Mouse (Mus musculus) MEL (cell line): ENCODE measurements around the gene Bst2. TPM values are rescaled to one million over a fixed set of nuclear protein-coding genes. Genes with fewer than 3 reads are reported as not detected.

ENCODE experiments used
- DNase-seq: peaks from one replicate; pipeline ENCODE4 v3.0.0; 2011; ENCODE audit warnings: low read depth, low spot score
- H3K27ac ChIP-seq: 2 replicates; pipeline ENCODE4 v1.5.1; 2012; ENCODE audit warnings: low read depth, mild to moderate bottlenecking, control low read depth, low read length, moderate library complexity; ENCODE audit not compliant: control insufficient read depth
- H3K27me3 ChIP-seq, 2 experiments: fragments of 150-350 bp in 1 of 2; sonication (generic) in 1 of 2; 2 replicates each; pipeline ENCODE4 v1.6.1; 2012; ENCODE audit warnings: low read length in 2 of 2, mild to moderate bottlenecking in 2 of 2, improper control_type of control experiment in 1 of 2, moderate library complexity in 1 of 2; ENCODE audit not compliant: insufficient read depth in 2 of 2, control insufficient read depth in 1 of 2
- H3K36me3 ChIP-seq, 2 experiments: 2 replicates each; pipeline ENCODE4 v1.6.1; 2012 to 2014; ENCODE audit warnings: low read length in 2 of 2, improper control_type of control experiment in 1 of 2, inconsistent platforms in 1 of 2, mild to moderate bottlenecking in 1 of 2; ENCODE audit not compliant: insufficient read depth in 2 of 2, control insufficient read depth in 1 of 2
- H3K4me1 ChIP-seq, 2 experiments: fragments of 150-350 bp in 1 of 2; sonication (generic) in 1 of 2; 2 replicates each; pipeline ENCODE4 v1.6.1; 2012; ENCODE audit warnings: low read length in 2 of 2, improper control_type of control experiment in 1 of 2, mild to moderate bottlenecking in 1 of 2; ENCODE audit not compliant: insufficient read depth in 2 of 2, control insufficient read depth in 1 of 2
- H3K4me3 ChIP-seq, 2 experiments: fragments of 150-350 bp in 1 of 2; sonication (generic) in 1 of 2; 2 replicates each; pipeline ENCODE4 v1.5.1; 2012; ENCODE audit warnings: low read depth in 2 of 2, low read length in 2 of 2, mild to moderate bottlenecking in 2 of 2, moderate library complexity in 2 of 2, control low read depth in 1 of 2, improper control_type of control experiment in 1 of 2; ENCODE audit not compliant: control insufficient read depth in 1 of 2, insufficient read depth in 1 of 2
- H3K79me2 ChIP-seq: 2 replicates; pipeline ENCODE4 v1.6.1; 2012; ENCODE audit warnings: mild to moderate bottlenecking, low read length, moderate library complexity; ENCODE audit not compliant: control insufficient read depth, poor library complexity, insufficient read depth
- H3K9ac ChIP-seq: 2 replicates; pipeline ENCODE4 v1.6.1; 2012; ENCODE audit warnings: low read depth, mild to moderate bottlenecking, control low read depth, low read length, moderate library complexity; ENCODE audit not compliant: control insufficient read depth, poor library complexity, severe bottlenecking
- H3K9me3 ChIP-seq: fragments of 150-350 bp; sonication (generic); replicated peaks from 2 replicates; pipeline ENCODE4 v1.6.1; 2012; ENCODE audit warnings: mild to moderate bottlenecking, low read length, improper control_type of control experiment, moderate library complexity; ENCODE audit not compliant: insufficient read depth
- CTCF ChIP-seq, 3 experiments: IDR thresholded peaks in 2 of 3; conservative IDR thresholded peaks in 1 of 3; 2 replicates each; pipeline ENCODE4 v1.5.1; 2011 to 2012; ENCODE audit warnings: low read length in 3 of 3, low read depth in 2 of 3, mild to moderate bottlenecking in 2 of 3, improper control_type of control experiment in 1 of 3, inconsistent platforms in 1 of 3, mixed read lengths in 1 of 3, moderate library complexity in 1 of 3; ENCODE audit not compliant: control insufficient read depth in 1 of 3, insufficient read depth in 1 of 3, poor library complexity in 1 of 3, severe bottlenecking in 1 of 3
- EP300 ChIP-seq, 2 experiments: IDR thresholded peaks; 2 replicates each; pipeline ENCODE4 v1.6.1; 2011; ENCODE audit warnings: improper control_type of control experiment in 2 of 2, low read length in 2 of 2, low read depth in 1 of 2, mild to moderate bottlenecking in 1 of 2
- HCFC1 ChIP-seq: IDR thresholded peaks from 2 replicates; pipeline ENCODE4 v1.6.1; 2012; ENCODE audit warnings: low read depth, mild to moderate bottlenecking, inconsistent platforms, low read length, improper control_type of control experiment, moderate library complexity
- MAX ChIP-seq: IDR thresholded peaks from 2 replicates; pipeline ENCODE4 v1.6.1; 2011; ENCODE audit warnings: low read length, improper control_type of control experiment
- MAZ ChIP-seq: IDR thresholded peaks from 2 replicates; pipeline ENCODE4 v1.6.1; 2012; ENCODE audit warnings: low read depth, mild to moderate bottlenecking, inconsistent platforms, low read length, improper control_type of control experiment
- MXI1 ChIP-seq: IDR thresholded peaks from 2 replicates; pipeline ENCODE4 v1.6.1; 2011; ENCODE audit warnings: mild to moderate bottlenecking, low read depth, low read length, improper control_type of control experiment
- NELFE ChIP-seq: IDR thresholded peaks from 2 replicates; pipeline ENCODE4 v1.6.1; 2011; ENCODE audit warnings: low read depth, low read length, improper control_type of control experiment
- NRF1 ChIP-seq: IDR thresholded peaks from 2 replicates; pipeline ENCODE4 v1.6.1; 2014; ENCODE audit warnings: low read depth, mild to moderate bottlenecking, inconsistent platforms, low read length, improper control_type of control experiment, moderate library complexity; ENCODE audit not compliant: poor library complexity, insufficient read depth, severe bottlenecking
- POLR2A ChIP-seq, 2 experiments: IDR thresholded peaks; 2 replicates each; pipeline ENCODE4 v1.6.1; 2011 to 2012; ENCODE audit warnings: low read length in 2 of 2, mild to moderate bottlenecking in 2 of 2, control low read depth in 1 of 2, improper control_type of control experiment in 1 of 2, low read depth in 1 of 2, moderate library complexity in 1 of 2; ENCODE audit not compliant: control insufficient read depth in 1 of 2, insufficient read depth in 1 of 2, poor library complexity in 1 of 2
- RCOR1 ChIP-seq: IDR thresholded peaks from 2 replicates; pipeline ENCODE4 v1.6.1; 2012; ENCODE audit warnings: low read depth, mild to moderate bottlenecking, inconsistent platforms, low read length, improper control_type of control experiment
- SIN3A ChIP-seq: IDR thresholded peaks from 2 replicates; pipeline ENCODE4 v1.6.1; 2012; ENCODE audit warnings: low read length, improper control_type of control experiment, inconsistent platforms
- TBP ChIP-seq: IDR thresholded peaks from 2 replicates; pipeline ENCODE4 v1.8.0; 2011; ENCODE audit warnings: low read depth, low read length, improper control_type of control experiment
- UBTF ChIP-seq: IDR thresholded peaks from 2 replicates; pipeline ENCODE4 v1.6.1; 2012; ENCODE audit warnings: low read depth, mild to moderate bottlenecking, inconsistent platforms, low read length, improper control_type of control experiment, moderate library complexity, borderline replicate concordance; ENCODE audit not compliant: insufficient read depth
- ZMIZ1 ChIP-seq: IDR thresholded peaks from 2 replicates; pipeline ENCODE4 v1.6.1; 2012; ENCODE audit warnings: low read depth, mild to moderate bottlenecking, inconsistent platforms, low read length, improper control_type of control experiment, moderate library complexity
- ZNF384 ChIP-seq: IDR thresholded peaks from 2 replicates; pipeline ENCODE4 v1.6.1; 2012; ENCODE audit warnings: low read depth, mild to moderate bottlenecking, inconsistent platforms, low read length, improper control_type of control experiment
- polyA plus RNA-seq, 2 experiments: library from polyadenylated mRNA; stranded (reverse) in 1 of 2; unstranded in 1 of 2; fragments of >175 nt in 1 of 2; fragments of >200 nt in 1 of 2; gene quantifications; 2 replicates each; pipeline versions ENCODE4 v1.2.1 to v1.2.4; 2012; ENCODE audit warnings: low replicate concordance in 2 of 2, low read depth in 1 of 2; ENCODE audit not compliant: insufficient read length in 2 of 2, insufficient read depth in 1 of 2, missing spikeins in 1 of 2
- total RNA-seq: library from RNA; depleted of rRNA; stranded (reverse); fragments of 300-350 nt; gene quantifications from 2 replicates; pipeline ENCODE4 v1.2.3, GENCODE M21; 2012

Gene Bst2
- total and polyA plus RNA-seq, 3 experiments: 49.9 to 125 TPM; not detected in 1

DNA sequence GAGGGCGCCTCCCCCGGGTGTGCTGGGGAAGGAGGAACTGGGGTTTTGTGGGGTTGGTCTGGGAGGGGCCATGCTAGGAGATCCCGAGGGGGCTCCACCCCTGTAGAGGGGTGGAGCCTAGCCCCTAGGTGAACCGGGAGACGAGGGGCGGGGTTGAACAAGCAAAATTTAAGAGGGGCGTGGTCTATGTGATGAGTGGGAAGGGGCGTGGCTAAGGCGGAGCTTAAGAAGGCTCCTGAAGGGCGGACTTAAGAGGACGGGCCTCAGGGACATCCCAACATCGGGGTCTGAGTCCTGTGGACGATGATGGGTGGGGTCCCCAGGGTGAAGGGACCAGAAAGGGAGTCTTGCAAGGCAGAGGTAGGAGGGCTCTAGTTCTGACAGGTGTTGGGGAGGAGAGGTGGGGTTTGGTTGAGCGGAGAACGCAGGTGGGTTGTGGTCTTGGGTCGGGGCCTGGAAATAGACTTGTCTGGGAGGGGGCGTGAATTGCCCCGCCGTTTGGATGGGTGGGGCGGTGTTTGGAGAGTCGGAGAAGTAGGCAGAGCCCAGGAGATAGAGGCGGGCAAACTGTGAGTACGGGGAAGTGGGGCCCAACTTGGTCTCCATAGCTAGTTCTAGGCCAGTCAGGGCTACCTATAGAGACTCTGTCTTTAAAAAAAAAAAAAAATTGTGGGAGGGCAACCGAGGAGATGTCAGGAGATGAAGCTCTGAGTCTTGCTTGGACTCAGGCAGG, 21.9 kb upstream of the Bst2 start:
- H3K79me2 ChIP-seq: no peaks in the 10 kb centered on the region
- peak; percentile 98 for DNase-seq
- no peaks in the 10 kb centered on the region for H3K9me3 ChIP-seq
- H3K27ac ChIP-seq: no peak overlapping the region
- H3K36me3 ChIP-seq: peaks cover 0 to 14% of the 10 kb centered on the region in 2 experiments; a peak in 2 of 4 replicates
- H3K4me3 ChIP-seq: peak overlapping the region; percentile 74 to 97
- peak; percentile 23 for TF ChIP-seq TBP
- peak; percentile 66 for TF ChIP-seq MAZ
- peak in 2 of 3 experiments; percentile 43 to 50; a peak in 3 of 6 replicates for TF ChIP-seq CTCF (IDR thresholded peaks at IDR 0.05 in 2 of 3, conservative IDR thresholded peaks at IDR 0.05 in 1 of 3; ENCODE audit: control insufficient read depth in 1 of 3, insufficient read depth in 1 of 3, low read depth in 2 of 3, low read length in 3 of 3, poor library complexity in 1 of 3, severe bottlenecking in 1 of 3)
- no peak for TF ChIP-seq EP300 (IDR thresholded peaks at IDR 0.05; ENCODE audit: low read depth in 1 of 2, low read length in 2 of 2)
- peak; percentile 12; the same call in 1 of the 2 replicates for TF ChIP-seq ZMIZ1
- 0 out of 2 replicates have a peak, but pooled peaks have one; percentile 6 for TF ChIP-seq UBTF
- TF ChIP-seq HCFC1: peak; percentile 37; the same call in 1 of the 2 replicates
- TF ChIP-seq RCOR1: no peak
- peak; percentile 61 for TF ChIP-seq ZNF384
- peaks cover 4 to 24% of the 10 kb centered on the region in 2 experiments for H3K4me1 ChIP-seq
- no peaks in the 10 kb centered on the region for H3K27me3 ChIP-seq
- peak overlapping the region; percentile 80 for H3K9ac ChIP-seq

DNA sequence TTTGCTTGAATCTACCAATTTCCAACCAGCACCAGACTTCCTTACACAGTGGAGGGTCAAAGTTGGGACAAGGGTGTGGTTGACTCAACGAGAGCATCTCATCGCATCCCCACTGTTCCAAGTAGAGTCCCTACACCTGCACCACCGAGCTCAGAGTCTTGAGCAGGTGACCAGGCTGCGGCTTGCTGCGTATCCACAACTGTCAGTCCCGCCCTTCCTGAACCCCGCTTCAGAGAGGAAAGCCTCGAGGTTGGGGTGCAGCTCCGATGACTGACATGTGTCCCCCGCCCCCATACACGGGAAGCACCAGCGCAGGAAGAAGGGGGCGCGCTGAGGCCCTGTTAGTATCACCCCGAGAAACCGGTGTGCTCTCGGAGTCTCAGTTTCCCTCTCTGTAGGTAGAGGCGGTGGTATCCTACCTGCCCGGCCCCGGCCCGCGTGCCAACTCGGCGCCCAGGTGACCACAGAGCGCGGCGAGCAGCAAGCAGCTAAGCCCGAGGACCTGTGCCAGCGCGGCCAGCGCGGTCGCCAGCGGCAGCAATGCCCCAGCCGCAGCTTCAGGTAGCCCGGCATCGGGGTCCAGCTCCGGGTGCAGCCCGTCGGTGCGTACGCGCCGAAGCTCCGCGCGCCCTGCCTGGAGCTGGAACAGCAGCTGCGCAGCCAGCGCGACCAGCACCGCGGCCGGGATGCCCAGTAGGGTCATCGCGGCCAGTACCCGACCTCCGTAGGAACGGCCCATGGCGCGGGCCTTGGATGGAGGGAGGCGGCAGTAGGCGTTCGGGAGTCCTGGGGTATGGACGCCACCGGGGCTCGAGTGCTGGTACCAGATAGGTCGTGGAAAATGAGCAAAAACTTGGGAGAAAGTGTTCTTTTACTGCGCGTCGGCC, 21.1 kb upstream of the Bst2 start, which contains the start of gene Tmem221:
Tmem221 (minus strand) TSS at position 801 of the 887 bp plus-strand sequence.
- no peaks in the 10 kb centered on the region for H3K9me3 ChIP-seq
- peak within 1 kb of the TSS; percentile 74 to 97 for H3K4me3 ChIP-seq
- peaks cover 0 to 14% of the 10 kb centered on the region in 2 experiments; a peak in 2 of 4 replicates for H3K36me3 ChIP-seq
- peak; percentile 59 for DNase-seq
- TF ChIP-seq ZNF384: no peak
- TF ChIP-seq POLR2A (IDR thresholded peaks at IDR 0.05; ENCODE audit: control insufficient read depth in 1 of 2, insufficient read depth in 1 of 2, low read depth in 1 of 2, low read length in 2 of 2, poor library complexity in 1 of 2): peak; percentile 50 to 74; a peak in 2 of 4 replicates
- TF ChIP-seq ZMIZ1: 0 out of 2 replicates have a peak, but pooled peaks have one; percentile 52
- peak; percentile 17; the same call in 1 of the 2 replicates for TF ChIP-seq SIN3A
- TF ChIP-seq NRF1: no peak
- 0 out of 2 replicates have a peak, but pooled peaks have one; percentile 26 for TF ChIP-seq HCFC1
- 0 out of 2 replicates have a peak, but pooled peaks have one; percentile 16 for TF ChIP-seq MAX
- peak; percentile 14; the same call in 1 of the 2 replicates for TF ChIP-seq MXI1
- TF ChIP-seq NELFE: peak; percentile 56; the same call in 1 of the 2 replicates
- H3K27ac ChIP-seq: no peak within 1 kb of the TSS
- H3K27me3 ChIP-seq: no peaks in the 10 kb centered on the region
- H3K79me2 ChIP-seq: no peaks in the 10 kb centered on the region
- peak within 1 kb of the TSS; percentile 80 for H3K9ac ChIP-seq
- H3K4me1 ChIP-seq: peaks cover 9 to 32% of the 10 kb centered on the region in 2 experiments
